Comparison of ENCODE assay signal across 12 mouse cellular contexts in genomic region chr4:105170811-105171401, GRCm38 (mm10). TPM values are rescaled to one million over a fixed set of nuclear protein-coding genes. Genes with fewer than 3 reads are reported as not detected.
DNase-seq lines count a peak whose midpoint lies in the region; ATAC-seq and TF ChIP-seq lines count a peak whose summit lies in the region.
"Had no signal": no experiment of that assay in that cellular context is flagged by ENCODE, and none has a peak within 500 bp of the region (broad histone marks: within the 10 kb centered on the region; RNA-seq: fewer than 3 reads in every experiment).

No protein-coding gene starts in this region.

- TF ChIP-seq CTCF in kidney, adult 2 months (conservative IDR thresholded peaks at IDR 0.05; ENCODE audit: insufficient read depth, insufficient read length, low read depth, low read length) = no peak
- no peak for TF ChIP-seq CTCF in Patski (IDR thresholded peaks at IDR 0.05)

- TF ChIP-seq POLR2A in kidney, adult 2 months (IDR thresholded peaks at IDR 0.05; ENCODE audit: low read depth, low read length) = no peak

- H3K27ac ChIP-seq in kidney, adult 2 months (ENCODE audit: insufficient read depth, low read depth, low read length) = peak overlapping the region; percentile 82; the same call in 1 of the 2 replicates
- H3K27ac ChIP-seq in forebrain, embryonic 13.5 days = peak overlapping the region; percentile 94
- peak overlapping the region; percentile 96 for H3K27ac ChIP-seq in midbrain, embryonic 11.5 days (ENCODE audit: low read depth, low read length)
- H3K27ac ChIP-seq: stomach, postnatal 0 days had no signal

- H3K4me3 ChIP-seq in kidney, adult 2 months (ENCODE audit: insufficient read depth, low read depth, low read length) = no peak overlapping the region
- peak overlapping the region; percentile 10 for H3K4me3 ChIP-seq in forebrain, embryonic 13.5 days
- H3K4me3 ChIP-seq in midbrain, embryonic 11.5 days (ENCODE audit: low read depth, low read length) = 0 out of 2 replicates have a peak overlapping the region, but pooled peaks have one; percentile 0

- CTCF ChIA-PET in Patski (lab: Charles Lee) = interaction anchor here (0.9 kb wide), 1 partner anchor 10 kb away, joined by 3 read pairs; no protein-coding TSS in a partner anchor

- H3K36me3 ChIP-seq in kidney, adult 2 months (ENCODE audit: control insufficient read depth, insufficient read depth, low read length) = no peaks in the 10 kb centered on the region
- peaks cover 13% of the 10 kb centered on the region for H3K36me3 ChIP-seq in forebrain, embryonic 13.5 days (ENCODE audit: poor library complexity, severe bottlenecking)
- peaks cover 3% of the 10 kb centered on the region; the same call in 1 of the 2 replicates for H3K36me3 ChIP-seq in midbrain, embryonic 11.5 days (ENCODE audit: control insufficient read depth, insufficient read depth, low read length)

- peak overlapping the region; percentile 53 for H3K4me2 ChIP-seq in forebrain, embryonic 13.5 days
- H3K4me2 ChIP-seq in midbrain, embryonic 11.5 days = peak overlapping the region; percentile 41

- DNase-seq in kidney, adult 2 months = no peak
- DNase-seq in kidney, adult 8-10 months = no peak
- no peak for DNase-seq in Patski (ENCODE audit: low read depth, low spot score)
- DNase-seq in midbrain, embryonic 11.5 days (ENCODE audit: low spot score, missing footprints) = peak; percentile 96
- no peak for DNase-seq in adipocyte (ENCODE audit: low spot score)
- DNase-seq in spleen, postnatal 10 days (ENCODE audit: low spot score in 2 of 2) = no peak
- DNase-seq: cerebellum, postnatal 10 days; gastrocnemius, postnatal 10 days; lung, postnatal 10 days had no signal

- POLR2A ChIA-PET in Patski (lab: Charles Lee) = no interaction called here

- no peaks in the 10 kb centered on the region for H3K27me3 ChIP-seq in kidney, adult 2 months (replicated peaks; ENCODE audit: control insufficient read depth, insufficient read depth, low read length)
- H3K27me3 ChIP-seq in Patski = no peaks in the 10 kb centered on the region
- no peaks in the 10 kb centered on the region for H3K27me3 ChIP-seq in forebrain, embryonic 13.5 days
- no peaks in the 10 kb centered on the region for H3K27me3 ChIP-seq in midbrain, embryonic 11.5 days (ENCODE audit: control insufficient read depth, insufficient read depth, low read length)

- no peak overlapping the region for H3K9ac ChIP-seq in forebrain, embryonic 13.5 days
- peak overlapping the region; percentile 54 for H3K9ac ChIP-seq in midbrain, embryonic 11.5 days (ENCODE audit: low read length)

- peaks cover 28% of the 10 kb centered on the region for H3K4me1 ChIP-seq in kidney, adult 2 months (ENCODE audit: control insufficient read depth, insufficient read depth, low read length)
- peaks cover 68% of the 10 kb centered on the region for H3K4me1 ChIP-seq in forebrain, embryonic 13.5 days
- peaks cover 38% of the 10 kb centered on the region for H3K4me1 ChIP-seq in midbrain, embryonic 11.5 days (ENCODE audit: control insufficient read depth, insufficient read depth, low read length)

- H3K9me3 ChIP-seq in forebrain, embryonic 13.5 days (replicated peaks) = no peaks in the 10 kb centered on the region
- H3K9me3 ChIP-seq in midbrain, embryonic 11.5 days (ENCODE audit: control insufficient read depth, low read length) = no peaks in the 10 kb centered on the region

- in situ Hi-C loops in Patski (cut with MboI; ENCODE audit: low pct_unique_long_range_greater_than_20kb) = loop anchor here (5.0 kb wide), 1 partner anchor 41 kb away; no protein-coding TSS in a partner anchor

- WGBS in kidney, adult 2 months = 57% methylated on average over 9 of the region's 9 CpGs
- 3% methylated on average over 9 of the region's 9 CpGs for WGBS in forebrain, embryonic 13.5 days
- WGBS in midbrain, embryonic 11.5 days = 11% methylated on average over 9 of the region's 9 CpGs

- peak; percentile 17 for ATAC-seq in Patski
- ATAC-seq in forebrain, embryonic 13.5 days = peak; percentile 88
- peak; percentile 94 for ATAC-seq in midbrain, embryonic 11.5 days (ENCODE audit: low FRiP score)
- no peak for ATAC-seq in erythroid progenitor cell, adult 5-6 weeks (replicated peaks; ENCODE audit: low FRiP score, poor library complexity, severe bottlenecking)

RNA-seq across cellular contexts. Expression of gene Plpp3, which starts 13.8 kb away (rescaled TPM):
- 77.7 and 78.0 TPM in 2 replicates for polyA plus RNA-seq in kidney, adult 2 months (2012; rRNA removed)
- 51.7 TPM for polyA plus RNA-seq in Patski (2021)
- 85.7 and 87.9 TPM in 2 replicates for polyA plus RNA-seq in forebrain, embryonic 13.5 days (2015; fragmentation: Nextera tagmentation; extraction: Ambion mirVana)
- polyA plus RNA-seq in midbrain, embryonic 11.5 days (2014; fragmentation: Nextera tagmentation; extraction: Ambion mirVana) = 46.3 and 47.0 TPM in 2 replicates
- 0.84 and 3.2 TPM in 2 replicates for total RNA-seq in erythroid progenitor cell, adult 5-6 weeks (2015; ENCODE audit: low replicate concordance)
- total RNA-seq in erythroid progenitor cell, adult 5-6 weeks (2017; ENCODE audit: low replicate concordance) = 0.08 and 0.64 TPM in 2 replicates
